Mouse (Mus musculus): ENCODE results near the gene Zfp64. TPM values are rescaled to one million over a fixed set of nuclear protein-coding genes. Genes with fewer than 3 reads are reported as not detected.
A peak's percentile ranks its signal among the peaks of the same experiment; 100 is the strongest.

The Zfp64 gene
- total RNA-seq (2015) = 6.7 and 8.8 TPM in 2 replicates
- 13.8 and 17.2 TPM in 2 replicates for total RNA-seq (2017)

DNA sequence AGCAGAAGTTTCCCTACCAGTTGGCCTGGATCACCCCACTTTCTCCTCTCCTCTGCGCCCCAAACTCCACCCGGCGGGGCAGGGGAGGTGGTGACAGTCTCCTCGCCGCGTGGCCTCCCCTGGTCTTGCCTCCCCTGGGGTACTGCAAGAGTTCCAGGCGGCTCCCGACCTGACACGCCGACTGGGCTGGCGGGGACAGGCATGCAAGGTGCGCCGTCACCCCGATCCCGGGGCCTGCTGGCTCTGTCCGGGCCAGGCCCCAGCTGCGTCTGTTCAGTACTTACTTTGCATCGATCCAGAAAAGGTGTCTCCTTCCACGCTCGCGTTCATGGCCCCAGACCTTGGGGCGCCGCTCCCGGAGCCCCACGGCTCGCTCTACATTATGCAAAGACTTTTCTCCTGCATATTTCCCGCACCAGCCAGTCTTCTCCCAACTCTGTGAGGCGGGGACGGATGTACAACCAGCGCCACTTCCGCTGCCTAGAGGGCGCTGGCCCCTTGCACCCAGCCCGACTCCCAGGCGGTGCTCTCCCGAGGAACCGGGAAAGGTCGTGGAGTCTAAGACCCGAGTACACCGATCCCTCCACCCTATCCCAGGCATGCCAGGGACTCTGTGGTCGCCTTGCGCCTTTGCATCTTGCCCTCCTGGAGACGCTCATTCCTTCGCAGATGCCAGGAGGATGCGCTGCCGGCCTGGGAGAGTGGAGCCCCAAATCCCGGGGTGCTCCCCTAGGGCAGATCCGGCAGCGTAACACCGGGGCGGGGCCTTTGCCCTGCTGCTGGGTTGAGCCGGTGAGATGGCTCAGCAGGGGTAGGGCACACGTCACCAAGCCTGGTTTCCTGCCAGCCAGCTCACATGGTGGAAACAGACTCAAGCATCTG is at the start of gene Zfp64:
TSS of gene Zfp64 (minus strand) at position 753 of the 882 bp plus-strand sequence.
- peak; percentile 87 for ATAC-seq (ENCODE audit: poor library complexity, severe bottlenecking)

GRCm38 (mm10) chr2:168992642-168993420 is 37.4 kb upstream of the Zfp64 start:
- ATAC-seq (ENCODE audit: poor library complexity, severe bottlenecking) = no peak

- ATAC-seq (ENCODE audit: poor library complexity, severe bottlenecking) = no peak
Measured at GRCm38 (mm10) chr2:168990957-168991356, 35.6 kb upstream of the Zfp64 start.

DNA sequence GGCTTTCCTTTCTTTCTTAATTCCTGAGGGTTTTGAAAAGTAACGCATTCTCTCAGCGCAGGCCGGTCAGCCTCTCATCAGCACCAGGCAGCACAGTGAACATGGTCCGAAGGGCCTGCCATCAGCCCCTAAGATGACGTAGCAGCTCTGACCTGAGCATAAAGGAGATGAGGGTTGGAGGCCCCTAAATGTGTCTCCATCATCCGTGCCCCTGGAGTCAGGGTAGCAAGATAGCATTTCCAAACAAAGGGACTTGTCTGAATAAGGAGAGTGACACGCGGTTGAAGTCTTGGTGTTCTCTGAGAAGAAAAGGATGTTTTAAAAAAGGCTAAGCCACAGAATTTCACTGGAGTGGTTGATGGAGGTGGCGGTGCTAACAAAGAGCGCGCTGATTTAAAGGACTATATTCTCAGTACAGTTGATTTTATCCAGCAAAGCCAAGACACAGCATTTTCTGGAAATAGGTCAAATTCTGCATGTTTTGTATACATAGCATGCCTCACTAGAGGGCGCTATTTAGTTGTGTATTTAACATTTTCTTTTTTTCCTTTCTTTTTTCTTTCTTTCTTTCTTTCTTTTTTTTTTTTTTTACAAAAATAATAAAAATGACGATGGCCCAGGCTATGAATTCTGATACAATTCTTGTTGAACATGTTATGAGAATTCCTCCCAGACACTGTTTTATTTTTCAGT is 34.8 kb upstream of the Zfp64 start:
- ATAC-seq (ENCODE audit: poor library complexity, severe bottlenecking) = no peak

- no peak for ATAC-seq (ENCODE audit: poor library complexity, severe bottlenecking)
Measured at GRCm38 (mm10) chr2:168988056-168988455, 32.7 kb upstream of the Zfp64 start.

DNA sequence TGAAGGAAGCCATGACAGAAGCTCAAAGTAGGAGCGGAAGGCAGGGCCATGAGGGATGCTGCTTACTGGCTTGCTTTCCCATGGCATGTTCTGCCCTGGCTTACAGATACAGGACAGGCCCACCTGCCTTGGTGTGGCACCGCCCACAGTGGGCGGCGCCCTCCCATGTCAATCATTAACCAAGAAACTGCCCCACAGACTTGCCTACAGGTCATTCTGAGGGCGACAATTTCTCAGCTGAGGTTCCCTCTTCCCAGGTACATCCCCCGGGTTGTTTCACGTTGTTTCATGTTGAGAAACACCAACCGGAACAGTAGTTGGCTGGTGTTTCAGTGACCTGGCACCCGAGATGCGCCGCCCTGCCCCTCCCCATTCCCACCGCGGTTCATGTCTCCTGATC is 32.0 kb upstream of the Zfp64 start:
- ATAC-seq (ENCODE audit: poor library complexity, severe bottlenecking) = no peak

- no peak for ATAC-seq (ENCODE audit: poor library complexity, severe bottlenecking)
Measured at GRCm38 (mm10) chr2:168981951-168982350, 26.6 kb upstream of the Zfp64 start.

DNA sequence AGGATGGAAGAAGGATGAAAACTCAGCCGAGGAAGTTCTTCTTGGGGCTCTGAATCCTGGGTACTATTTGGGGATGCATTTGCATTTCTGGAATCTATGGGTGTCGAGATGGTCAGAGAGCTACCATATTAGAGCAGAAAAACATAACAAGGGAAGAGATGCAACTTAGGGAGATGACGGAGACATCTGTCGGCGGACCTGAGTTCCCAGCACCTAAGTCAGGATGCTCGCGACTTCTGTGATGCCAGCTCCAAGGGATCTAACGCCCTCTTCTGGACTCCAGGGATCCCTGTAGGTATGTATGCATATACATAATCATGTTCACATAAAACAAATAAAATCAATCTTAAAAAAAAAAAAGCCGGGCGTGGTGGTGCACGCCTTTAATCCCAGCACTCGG is 26.1 kb upstream of the Zfp64 start:
- ATAC-seq (ENCODE audit: poor library complexity, severe bottlenecking) = no peak

GRCm38 (mm10) chr2:168980859-168981258 is 25.5 kb upstream of the Zfp64 start:
- peak; percentile 93 for ATAC-seq (ENCODE audit: poor library complexity, severe bottlenecking)

DNA sequence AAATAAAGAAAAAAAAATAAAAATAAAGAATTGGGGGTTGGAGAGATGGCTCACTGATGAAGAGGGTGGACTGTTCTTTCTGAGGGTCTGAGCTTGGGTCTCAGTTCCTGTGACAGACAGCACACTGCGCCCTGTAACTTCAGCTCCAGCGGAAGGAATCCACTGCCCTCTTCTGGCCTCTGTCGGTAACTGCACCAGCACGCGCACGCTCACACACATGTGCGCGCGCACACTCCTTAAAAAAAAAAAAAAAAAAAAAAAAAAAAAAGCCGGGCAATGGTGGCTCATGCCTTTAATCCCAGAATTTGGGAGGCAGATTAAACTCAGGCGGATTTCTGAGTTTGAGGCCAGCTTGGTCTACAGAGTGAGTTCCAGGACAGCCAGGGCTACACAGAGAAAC is 24.4 kb upstream of the Zfp64 start:
- ATAC-seq (ENCODE audit: poor library complexity, severe bottlenecking) = no peak

DNA sequence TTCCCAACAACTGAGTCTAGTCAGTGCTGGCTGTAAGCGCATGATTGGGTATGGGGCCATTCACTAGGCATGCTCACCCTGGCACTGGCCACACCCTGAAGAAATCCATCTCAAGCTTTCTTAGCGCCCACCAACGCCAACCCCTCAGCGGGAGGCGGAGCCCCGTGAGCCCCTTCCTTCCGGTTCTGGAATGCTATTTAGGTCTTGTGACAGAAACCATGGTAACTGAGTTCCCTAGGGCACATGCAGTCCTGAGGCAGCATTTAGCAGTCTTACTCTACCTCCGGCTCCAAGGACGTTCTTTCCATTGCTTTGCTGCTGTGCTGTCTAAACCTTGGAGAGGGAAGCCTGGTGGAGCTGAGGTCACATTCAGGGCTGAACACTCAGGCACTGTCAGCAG is 22.6 kb upstream of the Zfp64 start:
- ATAC-seq (ENCODE audit: poor library complexity, severe bottlenecking) = no peak

GRCm38 (mm10) chr2:168970131-168970530 is 14.7 kb upstream of the Zfp64 start:
- ATAC-seq (ENCODE audit: poor library complexity, severe bottlenecking) = no peak

DNA sequence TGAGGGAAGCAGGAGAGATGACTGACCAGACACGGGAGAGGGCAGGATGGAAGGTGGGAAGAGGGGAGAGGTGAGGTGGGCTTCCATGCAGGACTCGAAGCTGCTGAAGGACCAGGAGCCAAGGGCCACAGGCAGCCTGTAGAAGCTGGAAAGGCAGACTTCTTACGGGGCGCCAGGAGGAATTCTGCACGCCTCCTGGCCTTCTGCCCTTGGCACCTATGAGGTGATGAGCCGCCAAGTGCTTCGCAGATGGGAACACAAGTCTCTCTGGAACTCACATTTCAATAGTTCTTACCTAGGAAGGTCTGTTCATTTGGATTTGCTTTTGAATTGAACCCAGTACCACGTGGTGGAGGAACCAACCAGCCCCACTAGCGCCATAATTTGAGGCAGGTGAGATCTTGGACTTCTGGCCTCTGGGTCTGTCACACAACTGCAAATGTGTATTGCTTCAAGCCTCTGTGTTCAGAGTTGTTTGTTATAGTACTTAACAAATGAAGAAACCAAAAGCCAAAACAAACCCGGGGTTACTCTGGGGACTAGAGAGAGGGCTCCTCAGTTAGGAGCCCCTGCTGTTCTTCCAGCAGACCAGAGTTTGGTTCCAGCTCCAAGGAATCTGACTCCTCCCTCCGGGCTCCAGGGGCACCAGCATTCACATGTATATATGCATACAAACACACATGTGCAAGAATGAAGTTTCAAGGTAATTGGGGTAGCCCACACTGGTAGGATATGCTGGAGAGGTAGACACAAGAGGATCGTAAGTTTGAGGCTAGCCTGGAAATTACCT is 12.9 kb upstream of the Zfp64 start:
- no peak for ATAC-seq (ENCODE audit: poor library complexity, severe bottlenecking)

DNA sequence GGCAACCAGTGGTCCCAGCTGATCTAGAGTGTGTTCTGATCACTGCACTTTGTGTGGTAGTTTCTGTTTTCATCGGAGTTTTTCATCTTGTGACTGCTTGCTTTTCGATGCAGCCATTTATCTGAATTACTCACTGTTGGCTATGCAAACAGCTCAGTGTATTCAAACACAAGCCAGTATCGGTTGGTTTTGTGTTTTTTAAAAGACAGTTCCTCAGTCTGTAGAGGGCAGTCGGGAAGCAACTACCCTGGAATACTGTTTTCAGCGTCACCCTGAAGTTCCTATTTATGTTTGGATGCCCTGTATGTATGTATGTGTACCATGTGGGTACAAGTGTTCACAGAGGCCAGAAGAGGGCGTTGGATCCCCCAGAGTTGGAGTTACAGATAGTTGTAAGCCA is 11.1 kb upstream of the Zfp64 start:
- ATAC-seq (ENCODE audit: poor library complexity, severe bottlenecking) = no peak

- no peak for ATAC-seq (ENCODE audit: poor library complexity, severe bottlenecking)
Measured at GRCm38 (mm10) chr2:168964849-168965248, 9.5 kb upstream of the Zfp64 start.

GRCm38 (mm10) chr2:168961729-168962666 is 6.6 kb upstream of the Zfp64 start:
- no peak for ATAC-seq (ENCODE audit: poor library complexity, severe bottlenecking)

DNA sequence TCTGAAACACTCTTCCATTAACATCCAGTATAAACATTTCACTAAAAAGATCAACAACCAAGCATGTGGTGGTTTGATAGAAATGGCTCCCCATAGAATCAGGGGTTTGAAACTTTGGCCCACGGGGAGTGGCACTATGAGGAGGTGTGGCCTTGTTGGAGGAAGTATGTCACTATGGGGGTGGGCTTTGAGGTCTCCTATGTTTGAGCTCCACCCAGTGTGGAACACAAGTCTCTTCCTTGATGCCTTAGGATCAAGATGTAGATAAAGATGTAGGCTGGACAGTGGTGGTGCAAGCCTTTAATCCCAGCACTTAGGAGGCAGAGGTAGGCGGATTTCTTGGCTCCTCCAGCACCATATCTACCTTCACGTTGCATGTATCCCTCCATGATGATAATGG is 5.4 kb upstream of the Zfp64 start:
- no peak for ATAC-seq (ENCODE audit: poor library complexity, severe bottlenecking)

- ATAC-seq (ENCODE audit: poor library complexity, severe bottlenecking) = no peak
Measured at GRCm38 (mm10) chr2:168959339-168959885, 4.0 kb upstream of the Zfp64 start.

DNA sequence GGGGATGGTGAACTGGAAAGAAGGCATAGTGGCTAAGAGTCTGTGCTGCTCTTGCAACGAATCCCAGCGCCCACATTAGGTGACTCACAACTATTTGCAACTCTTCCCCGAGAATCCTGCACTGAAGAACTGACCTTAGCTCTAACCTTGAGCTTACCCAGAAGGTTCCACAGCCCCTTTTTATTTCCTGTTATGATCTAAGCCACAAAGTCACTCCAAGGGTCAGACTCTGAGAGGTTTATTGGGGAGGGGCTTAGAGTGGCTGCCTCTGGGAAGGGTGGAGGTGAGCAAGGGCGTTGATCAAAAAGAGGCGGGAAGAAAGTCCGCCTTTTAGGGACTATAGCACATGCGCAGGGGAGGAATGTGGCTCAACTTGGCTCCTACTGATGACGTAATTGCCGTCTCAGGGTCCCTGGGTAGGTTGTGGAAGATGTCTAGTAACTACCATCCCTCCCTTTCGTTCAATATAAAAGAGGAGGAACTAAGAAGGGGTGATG is 511 bp upstream of the Zfp64 start:
- peak; percentile 3; the same call in 1 of the 2 replicates for ATAC-seq (ENCODE audit: poor library complexity, severe bottlenecking)

Measured in megakaryocyte, adult 5-6 weeks (primary cell).